Mouse (Mus musculus): ENCODE results near the gene Slc16a4. TPM values are rescaled to one million over a fixed set of nuclear protein-coding genes. Genes with fewer than 3 reads are reported as not detected.
"Not testable (repeated sequence)": the region's sequence is repeated elsewhere in the genome, so short reads cannot be mapped to it uniquely, and the experiment has no call there.

Gene Slc16a4
- polyA plus RNA-seq, 3 experiments from 2014 or later: 1.5 to 1.9 (median 1.6) TPM

DNA sequence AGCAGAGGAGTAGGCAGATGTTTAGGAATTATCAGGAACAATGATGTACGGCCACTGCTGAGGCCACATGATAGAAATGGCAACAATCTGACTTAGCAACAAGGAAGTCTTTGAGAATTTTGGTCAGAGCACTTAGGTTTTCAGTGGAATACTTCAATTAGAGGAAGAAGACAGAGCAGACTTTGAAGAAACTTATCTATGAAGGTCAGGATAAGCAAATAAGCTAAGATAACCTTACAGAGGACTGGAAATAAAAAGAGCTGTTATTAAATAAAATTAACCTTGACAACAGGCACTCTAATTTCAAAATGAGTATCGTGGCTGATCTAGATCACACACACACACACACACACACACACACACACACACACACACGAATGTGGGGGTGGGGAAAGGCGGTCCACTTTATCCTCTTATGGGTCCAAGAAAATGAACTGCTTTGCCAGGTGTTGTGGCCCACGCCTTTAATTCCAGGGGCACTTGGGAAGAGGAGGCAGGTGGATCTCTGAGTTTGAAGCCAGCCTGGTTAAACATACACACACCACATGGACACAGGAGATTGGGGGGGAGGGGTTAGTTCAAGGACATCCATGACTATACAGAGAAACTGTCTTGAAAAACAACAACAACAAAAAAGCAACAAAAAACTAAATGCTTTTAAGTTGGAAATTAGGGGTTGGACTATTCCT lies 4.8 kb downstream of the Slc16a4 start:
- ATAC-seq: no peak

DNA sequence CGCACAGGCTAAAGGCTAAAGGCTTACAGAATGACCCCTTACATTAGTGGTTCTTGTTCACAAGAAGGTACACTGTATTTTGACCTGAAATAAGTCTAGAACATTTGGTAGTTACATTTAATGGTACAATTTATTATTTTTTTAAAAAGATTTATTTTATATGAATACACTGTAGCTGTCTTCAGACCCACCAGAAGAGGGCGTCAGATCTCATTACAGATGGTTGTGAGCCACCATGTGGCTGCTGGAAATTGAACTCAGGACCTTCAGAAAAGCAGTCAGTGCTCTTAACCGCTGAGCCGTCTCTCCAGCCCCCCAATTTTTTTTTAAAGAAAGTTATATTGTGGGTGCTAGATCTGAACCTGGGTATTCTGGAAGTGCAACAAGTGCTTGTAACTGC lies 5.9 kb downstream of the Slc16a4 start:
- ATAC-seq: not testable (repeated sequence)

DNA sequence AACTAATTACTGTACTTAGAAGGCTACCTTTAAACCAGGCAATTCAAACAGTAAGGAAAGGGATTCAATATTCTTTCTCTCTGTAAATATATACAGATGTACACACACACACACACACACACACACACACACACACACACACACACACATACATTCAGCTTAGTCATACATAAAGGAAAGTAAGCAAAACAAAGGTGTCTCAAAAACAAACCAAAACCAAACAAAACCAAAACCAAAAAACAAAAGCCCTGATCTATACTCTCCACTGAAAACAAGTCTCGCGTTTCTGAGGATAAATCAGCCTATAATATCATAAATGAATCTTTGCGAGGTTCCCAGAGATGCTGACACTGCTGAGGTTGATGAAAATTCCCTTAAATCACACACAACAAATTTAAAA lies 26.3 kb downstream of the Slc16a4 start:
- no peak for ATAC-seq

DNA sequence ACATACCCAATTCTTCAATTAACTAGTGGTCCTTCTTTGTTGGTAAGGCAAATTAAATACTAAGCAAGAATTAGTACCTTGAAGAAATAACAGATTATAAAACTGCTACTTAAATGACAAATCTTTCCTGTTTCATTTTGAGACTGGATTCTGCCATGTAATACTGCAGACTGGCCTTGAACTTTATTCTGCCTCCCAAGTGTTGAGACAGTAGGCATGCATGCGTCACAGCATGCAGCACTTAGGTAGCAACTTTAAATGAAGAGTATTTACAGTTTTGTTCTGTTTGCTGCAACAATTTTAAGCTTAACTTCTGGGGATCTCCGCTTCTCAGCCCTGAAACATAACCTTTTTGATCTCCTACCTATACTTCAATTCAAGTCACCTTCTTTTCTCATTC lies 30.1 kb downstream of the Slc16a4 start:
- no peak for ATAC-seq

DNA sequence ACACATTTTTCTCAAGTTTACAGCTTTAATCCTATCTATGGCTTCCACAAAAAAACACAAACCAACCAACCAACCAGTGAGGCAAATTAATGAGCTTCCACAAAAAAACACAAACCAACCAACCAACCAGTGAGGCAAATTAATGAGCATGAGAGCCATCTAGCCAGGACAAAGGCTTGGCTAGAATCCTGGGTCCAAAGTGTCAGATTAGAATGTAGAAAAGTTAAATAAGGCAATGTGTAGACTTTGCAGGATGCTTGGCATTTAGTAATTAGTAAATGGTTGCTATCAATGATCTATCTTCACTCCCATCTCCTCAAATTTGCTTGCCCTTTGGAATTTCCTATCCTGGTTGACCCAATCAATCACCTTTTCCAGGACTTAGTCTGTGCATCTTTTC lies 30.7 kb downstream of the Slc16a4 start:
- no peak for ATAC-seq

DNA sequence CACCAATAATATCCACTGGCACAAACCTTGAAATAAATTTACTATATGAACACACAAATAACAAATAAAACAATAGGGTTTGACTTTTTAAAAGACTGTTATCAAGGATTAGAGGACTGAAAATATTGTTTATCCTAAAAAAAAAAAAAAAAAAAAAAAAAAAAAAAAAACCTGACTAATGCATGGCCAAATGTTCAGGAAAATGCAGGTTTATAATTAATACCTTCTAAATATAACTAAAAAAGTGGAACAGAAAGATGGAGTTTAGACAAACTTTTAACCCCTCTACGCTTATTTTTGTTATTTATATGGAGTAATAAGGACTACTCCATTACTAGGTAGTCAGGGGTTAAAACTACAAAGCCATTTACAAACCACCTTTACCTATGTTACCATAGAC lies 35.4 kb downstream of the Slc16a4 start:
- ATAC-seq: no peak

DNA sequence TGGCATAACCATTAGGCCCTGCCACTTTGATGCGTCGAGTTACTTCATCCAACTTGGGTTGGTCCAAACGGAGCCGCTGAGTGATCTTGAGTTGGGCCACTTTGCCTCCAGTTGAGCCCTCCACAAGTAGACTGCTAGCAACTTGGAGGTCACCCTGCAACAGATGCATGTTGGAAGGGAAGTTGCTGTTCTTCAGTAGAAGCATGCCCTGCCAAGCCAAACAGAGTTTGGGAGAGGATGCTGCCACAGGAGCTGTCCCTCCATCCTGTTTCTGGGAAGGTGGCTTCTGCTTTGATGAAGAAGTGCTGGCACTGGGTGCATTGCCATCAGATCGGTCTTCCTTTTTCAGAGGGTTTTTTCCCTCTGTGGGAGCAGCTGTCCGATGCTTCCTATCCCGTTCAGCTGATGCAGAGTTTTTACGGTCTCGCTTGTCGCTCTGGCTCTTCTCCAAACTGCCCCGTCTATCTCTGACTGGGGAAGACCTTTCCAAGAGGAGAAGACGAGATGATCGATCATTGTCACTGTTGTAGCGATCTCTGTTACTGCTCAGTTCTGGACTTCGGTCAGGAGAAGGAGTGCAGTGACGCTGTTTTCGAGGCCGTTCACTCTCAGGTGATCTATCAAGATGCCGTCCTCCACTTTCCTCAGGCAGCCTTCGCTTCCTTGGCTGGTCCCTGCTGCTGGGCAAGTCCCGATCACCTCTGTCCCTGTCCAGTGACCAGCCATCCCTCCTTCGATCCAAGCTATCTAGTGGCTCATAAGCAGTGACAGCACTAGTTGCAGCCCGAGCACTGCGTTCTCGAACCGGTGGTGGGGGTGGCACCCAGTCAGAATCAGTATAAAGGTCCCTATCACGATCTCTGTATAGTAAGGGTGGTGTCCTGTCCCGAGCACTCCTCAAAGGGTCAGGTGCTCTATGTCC lies 39.7 kb downstream of the Slc16a4 start:
- ATAC-seq: no peak

DNA sequence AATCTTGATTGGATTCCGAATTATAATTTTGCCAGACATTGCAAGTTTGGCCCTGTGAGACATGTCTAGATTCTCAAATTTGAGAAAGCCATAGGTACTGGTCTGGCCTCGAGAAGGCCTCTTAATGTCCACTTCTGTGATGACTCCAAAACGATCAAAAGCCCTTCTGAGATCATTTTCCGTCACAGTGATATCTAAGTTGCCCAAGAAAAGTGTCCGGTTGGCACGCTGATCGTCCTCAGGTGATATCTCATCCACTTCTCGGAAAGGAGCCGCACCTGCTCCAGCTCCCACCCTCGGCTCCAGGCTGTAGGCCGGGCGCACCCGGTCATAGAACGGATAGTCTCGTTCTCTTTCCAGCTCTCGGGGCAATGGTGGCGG lies 40.7 kb downstream of the Slc16a4 start:
- no peak for ATAC-seq

DNA sequence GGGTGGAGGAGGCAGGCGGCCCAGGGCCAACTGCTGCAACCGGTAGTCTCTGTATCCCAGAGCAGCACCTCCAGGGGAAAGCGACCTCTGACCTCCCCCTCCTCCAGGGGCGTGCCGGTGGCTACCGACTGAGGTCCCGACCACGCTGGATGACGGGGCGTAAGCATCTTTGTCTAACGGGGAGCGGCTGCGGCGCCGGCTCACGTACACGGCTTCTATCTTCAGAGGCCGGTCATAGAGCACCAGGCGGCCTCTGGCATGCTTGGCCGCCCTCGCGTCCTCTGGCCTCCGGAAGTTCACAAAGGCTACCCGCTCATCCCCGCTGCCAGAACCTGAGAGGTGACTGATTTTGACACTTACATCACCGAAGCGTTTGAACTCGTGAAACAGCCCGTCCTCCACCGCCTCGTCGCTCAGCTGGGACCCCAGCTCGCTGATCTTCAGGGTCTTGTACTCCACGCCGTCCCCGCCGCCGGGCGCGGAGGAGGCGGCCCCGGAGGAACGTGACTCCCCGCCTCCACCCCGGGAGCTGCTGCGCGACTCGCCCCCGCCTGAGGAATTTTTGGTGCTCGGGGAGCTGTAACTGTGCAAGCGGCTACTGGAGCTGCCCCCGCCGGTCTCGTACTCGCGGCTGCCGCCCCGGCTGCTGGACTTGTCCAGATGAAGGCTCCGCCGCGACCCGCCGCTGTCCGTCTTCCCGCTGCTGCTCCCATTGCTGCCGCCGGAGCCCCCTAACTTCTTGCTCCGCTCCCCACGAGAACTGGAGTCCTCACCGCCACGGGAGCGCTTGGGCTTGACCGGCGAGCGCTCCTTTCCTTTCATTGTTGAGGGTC lies 41.3 kb downstream of the Slc16a4 start:
- no peak for ATAC-seq

DNA sequence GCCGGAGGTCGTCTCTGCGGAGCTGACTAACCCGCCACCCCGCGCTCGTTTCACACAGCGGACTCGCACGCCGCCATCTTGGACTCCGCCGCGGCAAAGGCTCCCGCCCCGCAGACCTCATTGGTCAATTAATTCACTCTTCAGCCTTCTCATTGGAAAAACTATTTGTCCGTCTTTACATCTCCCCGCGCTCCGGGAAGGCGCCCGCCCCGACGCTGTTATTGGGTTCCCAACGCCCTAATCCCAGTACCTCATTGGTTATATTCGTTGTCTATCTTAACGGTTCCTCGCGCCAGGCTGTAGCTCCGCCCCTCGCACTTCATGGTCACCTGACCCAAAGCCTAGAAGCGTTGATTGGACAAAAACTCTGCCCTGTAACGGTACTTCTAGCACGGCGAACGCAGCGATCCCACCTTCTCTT lies 41.9 kb downstream of the Slc16a4 start:
- ATAC-seq: peak; percentile 88

DNA sequence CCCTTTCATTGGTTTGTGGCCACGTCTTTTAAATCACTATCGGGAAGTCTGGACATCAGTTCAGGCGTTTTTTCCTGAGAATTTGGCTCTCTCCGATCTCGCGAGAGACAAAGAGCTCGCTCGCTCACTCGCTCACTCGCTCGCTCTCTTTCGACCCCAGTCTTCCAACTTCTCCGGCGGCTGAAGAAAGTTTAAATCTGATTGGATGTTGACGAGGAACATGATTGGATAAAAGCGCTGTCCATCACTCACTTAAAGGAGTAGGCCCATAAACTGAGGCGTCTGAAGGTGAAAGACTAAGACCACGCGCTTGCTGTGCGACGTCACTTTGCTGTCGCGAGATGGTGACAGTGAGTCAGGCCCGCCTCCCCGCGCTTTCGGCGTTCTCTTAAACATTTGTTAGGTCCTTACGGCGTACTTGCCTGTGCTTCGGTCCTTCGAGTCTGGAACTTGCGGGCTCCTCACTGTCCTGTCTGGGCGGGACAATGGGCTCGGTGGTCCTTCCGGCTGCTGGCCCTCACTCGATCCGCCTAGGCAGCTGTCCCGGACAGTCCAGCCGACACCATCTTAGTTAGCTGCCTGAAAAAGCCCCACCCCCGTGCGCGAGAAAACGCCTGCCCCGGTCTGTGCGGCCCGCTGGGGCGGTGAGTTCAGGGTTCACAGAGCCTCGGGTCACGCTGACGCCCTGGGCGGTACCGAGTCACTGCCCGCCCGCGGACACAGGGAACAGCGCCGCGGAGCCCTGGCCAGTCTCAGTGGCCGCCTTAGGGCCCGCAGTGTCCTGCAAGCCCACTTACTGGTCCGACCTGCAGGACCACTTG lies 42.6 kb downstream of the Slc16a4 start, which contains the start of gene Rbm15:
Gene Rbm15, minus strand, starts transcription at position 293 of the 821 bp plus-strand sequence.
- ATAC-seq: peak; percentile 77

DNA sequence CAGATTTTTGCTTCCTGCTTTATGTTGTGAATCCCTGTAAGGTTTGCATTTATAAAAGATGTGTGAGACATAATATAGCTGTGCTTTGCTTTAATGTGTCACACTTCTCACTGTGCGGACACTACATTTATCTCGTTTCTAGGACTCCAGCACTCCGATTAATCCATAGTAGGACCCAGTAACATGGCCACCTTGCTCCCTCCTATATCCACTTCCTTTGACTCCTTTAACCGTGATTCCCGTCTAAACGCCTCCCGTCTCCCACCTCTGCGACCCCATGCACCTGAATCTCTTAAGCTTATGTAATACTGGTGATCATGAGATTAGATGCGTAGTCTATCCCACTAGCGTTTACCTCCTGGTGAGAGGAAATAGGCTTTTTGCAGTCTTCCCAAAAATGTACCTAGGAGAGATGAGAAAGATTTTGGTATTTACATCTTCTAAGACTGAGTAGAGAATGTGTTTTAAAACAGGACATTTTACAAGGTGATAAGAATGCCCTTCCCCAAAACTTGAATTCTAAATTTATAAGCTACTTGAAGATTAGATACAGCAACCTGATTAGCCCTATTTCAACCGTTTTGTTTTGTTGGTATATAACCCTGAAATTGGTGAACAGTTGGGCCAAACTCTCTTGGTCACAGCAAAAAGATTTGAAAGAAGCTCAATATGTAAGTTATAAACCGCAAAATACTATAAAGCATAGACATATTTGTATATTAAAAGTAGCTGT lies 43.3 kb downstream of the Slc16a4 start:
- ATAC-seq: no peak

DNA sequence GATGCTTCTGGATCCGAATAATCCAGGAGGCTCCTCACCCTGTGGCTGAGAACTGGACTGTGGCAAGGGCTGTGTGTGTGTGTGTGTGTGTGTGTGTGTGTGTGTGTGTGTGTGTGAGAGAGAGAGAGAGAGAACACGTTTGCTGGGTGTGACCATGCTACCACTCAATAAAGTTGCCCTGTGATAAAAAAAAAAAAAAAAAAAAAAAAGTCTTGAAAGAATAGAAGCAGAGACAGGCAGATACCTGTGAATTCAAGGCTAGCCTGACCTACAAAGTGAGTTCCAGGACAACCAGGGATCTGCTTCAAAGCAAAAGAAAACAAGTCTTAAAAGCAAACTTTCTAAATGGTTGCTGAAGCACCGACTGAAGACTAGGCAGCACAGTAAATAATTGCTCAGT lies 52.9 kb downstream of the Slc16a4 start:
- ATAC-seq: no peak

DNA sequence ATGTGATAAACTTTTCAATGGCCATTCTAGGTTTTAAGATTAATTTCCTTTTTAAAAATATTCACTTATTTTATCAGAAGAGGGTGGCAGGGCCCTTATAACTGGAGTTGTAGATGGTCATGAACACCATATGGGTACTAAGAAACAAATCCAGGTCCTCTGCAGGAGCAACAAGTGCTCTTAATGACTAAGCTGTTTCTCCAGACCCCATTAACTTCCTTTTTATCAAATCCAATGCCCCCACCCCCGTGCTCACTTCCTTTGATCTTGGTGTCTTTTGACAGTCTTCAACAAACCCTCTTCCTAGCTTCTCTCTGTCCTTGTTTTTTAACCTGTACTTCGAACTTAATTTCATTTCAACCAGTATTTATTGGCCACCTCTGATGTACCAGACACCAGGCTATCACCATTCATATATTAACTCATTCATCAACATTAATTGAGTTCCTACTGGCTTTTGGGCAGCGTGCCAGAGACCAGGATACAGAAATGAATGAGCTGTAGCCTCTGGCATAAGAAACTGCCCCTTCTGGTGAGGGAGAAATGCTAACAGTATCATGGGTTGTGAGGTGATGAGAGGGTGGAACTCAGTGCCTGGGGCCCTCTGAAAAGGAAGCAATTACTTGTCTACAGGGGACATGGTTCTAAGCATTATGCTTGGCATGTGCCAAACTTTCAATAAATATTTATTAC lies 54.1 kb downstream of the Slc16a4 start:
- no peak for ATAC-seq

DNA sequence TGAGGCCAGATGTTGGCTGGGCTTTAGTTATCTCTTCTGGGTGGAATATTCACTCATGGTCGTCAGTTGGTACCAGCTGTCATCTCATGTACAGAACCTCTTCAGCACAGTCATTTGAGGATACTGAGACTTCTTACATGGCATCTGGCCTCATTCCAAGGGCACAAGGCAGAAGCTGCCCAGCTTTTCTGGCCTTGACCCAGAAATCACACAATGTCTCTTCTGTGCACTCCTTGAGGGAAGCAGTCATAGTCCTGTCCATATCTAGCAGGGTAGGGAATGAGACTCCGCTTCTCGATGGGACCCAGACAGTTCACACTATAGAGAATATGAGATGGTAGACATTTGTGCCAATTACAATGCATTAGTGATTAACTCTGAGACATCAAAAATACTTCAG lies 58.0 kb downstream of the Slc16a4 start:
- no peak for ATAC-seq

DNA sequence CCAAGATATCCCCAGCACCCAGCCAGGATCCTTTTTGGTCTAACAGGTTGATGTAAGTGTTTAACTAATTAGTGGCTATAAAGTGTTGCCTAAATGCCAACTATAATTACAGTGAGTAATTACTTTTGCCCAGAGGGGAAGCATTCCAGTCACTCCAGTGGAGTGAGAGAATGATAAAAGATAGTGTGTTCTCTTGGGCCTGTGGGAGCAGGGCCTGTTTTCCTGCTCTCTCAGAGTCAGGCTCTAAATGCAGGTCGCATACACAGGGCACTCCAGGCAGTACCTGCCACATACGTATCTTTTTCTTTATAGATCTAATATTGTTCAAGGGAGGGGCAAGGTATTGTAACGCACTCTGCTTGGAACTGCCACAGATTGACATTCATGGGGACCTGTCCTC lies 60.7 kb downstream of the Slc16a4 start:
- no peak for ATAC-seq

DNA sequence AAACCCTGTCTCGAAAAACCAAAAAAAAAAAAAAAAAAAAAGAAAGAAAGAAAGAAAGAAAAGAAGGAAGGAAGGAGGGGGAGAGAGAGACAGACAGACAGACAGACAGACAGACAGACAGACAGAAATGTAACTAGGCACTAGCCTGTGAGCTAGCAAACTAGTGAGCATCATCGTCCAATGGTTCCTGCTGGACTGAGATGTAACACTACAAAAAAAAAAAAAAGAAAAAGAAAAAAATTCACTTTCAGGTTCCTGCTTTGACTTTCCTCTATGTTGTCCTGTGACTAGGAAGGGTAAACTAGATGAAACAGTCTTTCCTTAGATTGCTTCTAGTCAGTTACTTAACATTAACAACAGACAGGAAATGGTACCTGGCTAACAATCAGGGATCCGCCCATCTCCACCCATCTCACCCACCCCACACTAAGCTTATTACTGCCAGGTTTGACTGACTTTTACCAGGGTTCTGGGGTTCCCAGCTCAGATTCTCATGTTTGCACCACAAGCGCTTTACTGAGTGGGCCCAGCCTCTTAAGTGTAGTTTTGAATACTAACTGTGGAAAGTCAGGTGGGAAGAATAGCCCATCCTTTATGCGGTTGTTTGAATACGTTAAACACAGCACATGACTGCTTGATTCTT lies 64.7 kb downstream of the Slc16a4 start:
- no peak for ATAC-seq

DNA sequence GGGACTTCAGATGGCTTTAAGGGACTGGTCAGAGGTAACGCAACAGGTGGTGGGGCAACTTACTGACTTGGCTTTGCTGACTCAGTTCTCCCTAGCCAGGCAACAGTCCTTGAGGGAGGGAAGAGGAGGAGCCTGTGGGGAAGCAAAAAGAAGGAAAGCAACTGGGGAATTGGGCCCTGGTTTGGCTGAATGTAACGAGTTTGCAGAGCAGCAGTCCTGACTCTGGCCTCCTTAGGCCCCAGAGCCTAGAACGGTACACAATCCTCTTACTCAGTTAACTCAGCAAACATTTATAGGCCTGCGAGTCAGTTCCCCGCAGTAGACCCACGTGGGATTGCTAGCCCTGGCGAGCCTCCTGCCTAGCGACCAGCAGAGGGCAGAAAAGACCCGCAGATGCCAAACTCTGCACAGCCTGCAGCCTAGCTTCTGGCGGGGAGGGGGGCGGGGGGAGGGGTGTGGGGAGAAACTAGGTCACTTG lies 66.0 kb downstream of the Slc16a4 start:
- peak; percentile 79 for ATAC-seq

DNA sequence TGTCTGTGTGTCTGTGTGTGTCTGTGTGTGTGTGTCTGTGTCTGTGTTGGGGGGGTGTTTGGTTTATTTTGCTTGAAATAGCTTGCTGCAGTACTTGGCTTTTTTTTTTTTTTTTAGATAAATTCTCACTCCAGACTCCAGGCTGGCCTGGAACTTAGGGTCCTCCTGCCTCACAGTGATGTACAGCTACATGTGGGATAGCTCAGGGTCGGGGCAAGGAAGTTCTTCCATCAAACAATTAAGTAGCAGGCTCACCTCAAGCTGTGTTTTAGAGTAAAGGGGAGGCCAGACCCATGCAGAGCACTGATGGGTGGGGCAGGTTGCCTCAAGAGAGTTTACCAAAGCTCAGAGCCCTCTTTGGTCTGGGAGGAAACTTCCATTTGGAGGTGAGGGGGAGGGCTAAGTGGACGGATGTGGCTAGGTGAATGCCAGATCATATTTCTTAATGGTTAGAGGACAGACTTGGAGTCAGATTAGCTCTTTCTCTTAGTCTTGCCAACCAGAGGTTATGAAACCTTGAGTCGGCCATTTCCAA lies 66.7 kb downstream of the Slc16a4 start:
- no peak for ATAC-seq

DNA sequence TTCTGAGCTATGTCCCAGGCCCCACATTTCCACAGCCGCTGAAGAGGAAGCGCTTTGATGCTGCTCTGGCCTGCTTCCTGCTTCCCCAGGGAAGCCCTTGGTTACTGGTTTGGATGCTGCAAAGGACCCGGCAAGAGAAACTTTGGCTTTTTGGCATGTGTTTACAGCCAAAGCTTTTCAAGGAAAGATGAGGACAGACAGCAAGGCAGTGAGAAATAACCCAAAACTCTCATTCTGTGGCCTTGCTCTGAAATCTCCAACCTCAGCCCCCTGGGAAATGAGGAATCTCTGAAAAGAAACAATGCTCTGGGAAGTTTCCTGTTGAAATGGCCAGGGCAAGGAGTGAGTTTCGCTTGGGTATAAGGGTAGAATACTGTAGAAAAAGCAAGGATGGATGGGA lies 69.3 kb downstream of the Slc16a4 start:
- no peak for ATAC-seq

Measured in inflammation-experienced regulatory T-cells, adult 6 months (primary cell).